Mouse (Mus musculus): ENCODE measurements at regions not wholly inside any gene's neighbourhood (a gene's known extent, or its start where the extent isn't known, plus 50 kb on each side); places are given as distances from the start of the nearest gene placed in this dataset.

GRCm38 (mm10) chr3:103449851-103450250 lies 125.2 kb upstream of the Syt6 start:
- no peak overlapping the region for H3K4me3 ChIP-seq (ENCODE audit: insufficient read depth, low read depth, low read length)
- DNase-seq (ENCODE audit: extremely low read depth, low read depth, low spot score): no peak
- 75% methylated on average over 7 of the region's 7 CpGs for WGBS
- no peak overlapping the region for H3K27ac ChIP-seq (replicated peaks; ENCODE audit: insufficient read depth, low read depth, low read length)
- no peaks in the 10 kb centered on the region for H3K27me3 ChIP-seq (ENCODE audit: control insufficient read depth, insufficient read depth, low read length)
- no peak for TF ChIP-seq POLR2A (IDR thresholded peaks at IDR 0.05; ENCODE audit: extremely low read depth, insufficient read depth, low read length)
- no peak for TF ChIP-seq CTCF (IDR thresholded peaks at IDR 0.05; ENCODE audit: low read depth, low read length)
- no peaks in the 10 kb centered on the region for H3K79me2 ChIP-seq (ENCODE audit: control insufficient read depth, insufficient read depth, low read length)
- H3K9ac ChIP-seq (ENCODE audit: low read depth, low read length): no peak overlapping the region
- H3K4me1 ChIP-seq (ENCODE audit: control insufficient read depth, insufficient read depth, low read length): no peaks in the 10 kb centered on the region
- no peaks in the 10 kb centered on the region for H3K36me3 ChIP-seq (ENCODE audit: control insufficient read depth, insufficient read depth, low read length)

- no peak for DNase-seq (ENCODE audit: extremely low read depth, low read depth, low spot score)
- H3K27me3 ChIP-seq (ENCODE audit: control insufficient read depth, insufficient read depth, low read length): no peaks in the 10 kb centered on the region
- WGBS: 82% methylated on average over 3 of the region's 3 CpGs
- H3K79me2 ChIP-seq (ENCODE audit: control insufficient read depth, insufficient read depth, low read length): no peaks in the 10 kb centered on the region
- H3K27ac ChIP-seq (replicated peaks; ENCODE audit: insufficient read depth, low read depth, low read length): no peak overlapping the region
- no peak for TF ChIP-seq POLR2A (IDR thresholded peaks at IDR 0.05; ENCODE audit: extremely low read depth, insufficient read depth, low read length)
- TF ChIP-seq CTCF (IDR thresholded peaks at IDR 0.05; ENCODE audit: low read depth, low read length): no peak
- H3K4me3 ChIP-seq (ENCODE audit: insufficient read depth, low read depth, low read length): no peak overlapping the region
- H3K9ac ChIP-seq (ENCODE audit: low read depth, low read length): no peak overlapping the region
- H3K4me1 ChIP-seq (ENCODE audit: control insufficient read depth, insufficient read depth, low read length): no peaks in the 10 kb centered on the region
- no peaks in the 10 kb centered on the region for H3K36me3 ChIP-seq (ENCODE audit: control insufficient read depth, insufficient read depth, low read length)
Observed at GRCm38 (mm10) chr3:103451971-103452370, 123.1 kb upstream of the Syt6 start.

- 79% methylated on average over 4 of the region's 4 CpGs for whole genome bisulfite sequencing
- Histone ChIP-seq H3K27me3 (ENCODE audit: control insufficient read depth, insufficient read depth, low read length) (no peaks in the 10 kb centered on the region), H3K27ac (replicated peaks; ENCODE audit: insufficient read depth, low read depth, low read length) (no peak overlapping the region), H3K36me3 (ENCODE audit: control insufficient read depth, insufficient read depth, low read length) (no peaks in the 10 kb centered on the region), H3K4me1 (ENCODE audit: control insufficient read depth, insufficient read depth, low read length) (peaks cover 9% of the 10 kb centered on the region), H3K79me2 (ENCODE audit: control insufficient read depth, insufficient read depth, low read length) (no peaks in the 10 kb centered on the region), H3K4me3 (ENCODE audit: insufficient read depth, low read depth, low read length) (no peak overlapping the region), H3K9ac (ENCODE audit: low read depth, low read length) (no peak overlapping the region)
- TF ChIP-seq POLR2A (IDR thresholded peaks at IDR 0.05; ENCODE audit: extremely low read depth, insufficient read depth, low read length) (no peak), CTCF (IDR thresholded peaks at IDR 0.05; ENCODE audit: low read depth, low read length) (no peak)
- DNase-seq (ENCODE audit: extremely low read depth, low read depth, low spot score): no peak
Observed at GRCm38 (mm10) chr3:103463760-103464159, 111.3 kb upstream of the Syt6 start.

GRCm38 (mm10) chr3:103464181-103464580 lies 110.8 kb upstream of the Syt6 start:
- DNase-seq (ENCODE audit: extremely low read depth, low read depth, low spot score): peak; percentile 48
- Histone ChIP-seq H3K4me3 (ENCODE audit: insufficient read depth, low read depth, low read length) (no peak overlapping the region), H3K27me3 (ENCODE audit: control insufficient read depth, insufficient read depth, low read length) (no peaks in the 10 kb centered on the region), H3K9ac (ENCODE audit: low read depth, low read length) (no peak overlapping the region), H3K79me2 (ENCODE audit: control insufficient read depth, insufficient read depth, low read length) (no peaks in the 10 kb centered on the region), H3K27ac (replicated peaks; ENCODE audit: insufficient read depth, low read depth, low read length) (no peak overlapping the region), H3K4me1 (ENCODE audit: control insufficient read depth, insufficient read depth, low read length) (peaks cover 9% of the 10 kb centered on the region), H3K36me3 (ENCODE audit: control insufficient read depth, insufficient read depth, low read length) (no peaks in the 10 kb centered on the region)
- WGBS: 59% methylated on average over 5 of the region's 5 CpGs
- TF ChIP-seq CTCF (IDR thresholded peaks at IDR 0.05; ENCODE audit: low read depth, low read length) (no peak), POLR2A (IDR thresholded peaks at IDR 0.05; ENCODE audit: extremely low read depth, insufficient read depth, low read length) (no peak)

- peak overlapping the region; percentile 46 for H3K9ac ChIP-seq (ENCODE audit: low read depth, low read length)
- 8% methylated on average over 4 of the region's 4 CpGs for whole genome bisulfite sequencing
- peak; percentile 89 for DNase-seq (ENCODE audit: extremely low read depth, low read depth, low spot score)
- H3K4me3 ChIP-seq (ENCODE audit: insufficient read depth, low read depth, low read length): 0 out of 2 replicates have a peak overlapping the region, but pooled peaks have one; percentile 4
- H3K79me2 ChIP-seq (ENCODE audit: control insufficient read depth, insufficient read depth, low read length): no peaks in the 10 kb centered on the region
- no peaks in the 10 kb centered on the region for H3K27me3 ChIP-seq (ENCODE audit: control insufficient read depth, insufficient read depth, low read length)
- H3K36me3 ChIP-seq (ENCODE audit: control insufficient read depth, insufficient read depth, low read length): no peaks in the 10 kb centered on the region
- H3K27ac ChIP-seq (replicated peaks; ENCODE audit: insufficient read depth, low read depth, low read length): peak overlapping the region; percentile 96
- TF ChIP-seq POLR2A (IDR thresholded peaks at IDR 0.05; ENCODE audit: extremely low read depth, insufficient read depth, low read length): no peak
- TF ChIP-seq CTCF (IDR thresholded peaks at IDR 0.05; ENCODE audit: low read depth, low read length): no peak
- peaks cover 9% of the 10 kb centered on the region for H3K4me1 ChIP-seq (ENCODE audit: control insufficient read depth, insufficient read depth, low read length)
Observed at GRCm38 (mm10) chr3:103464729-103465128, 110.3 kb upstream of the Syt6 start.

GRCm38 (mm10) chr3:103465132-103465690 lies 109.8 kb upstream of the Syt6 start:
- H3K36me3 ChIP-seq (ENCODE audit: control insufficient read depth, insufficient read depth, low read length): no peaks in the 10 kb centered on the region
- H3K4me1 ChIP-seq (ENCODE audit: control insufficient read depth, insufficient read depth, low read length): peaks cover 9% of the 10 kb centered on the region
- TF ChIP-seq POLR2A (IDR thresholded peaks at IDR 0.05; ENCODE audit: extremely low read depth, insufficient read depth, low read length): no peak
- 0 out of 2 replicates have a peak, but pooled peaks have one; percentile 1 for TF ChIP-seq CTCF (IDR thresholded peaks at IDR 0.05; ENCODE audit: low read depth, low read length)
- H3K9ac ChIP-seq (ENCODE audit: low read depth, low read length): peak overlapping the region; percentile 46
- peak overlapping the region; percentile 96 for H3K27ac ChIP-seq (replicated peaks; ENCODE audit: insufficient read depth, low read depth, low read length)
- no peaks in the 10 kb centered on the region for H3K27me3 ChIP-seq (ENCODE audit: control insufficient read depth, insufficient read depth, low read length)
- 20% methylated on average over 7 of the region's 7 CpGs for WGBS
- no peaks in the 10 kb centered on the region for H3K79me2 ChIP-seq (ENCODE audit: control insufficient read depth, insufficient read depth, low read length)
- peak; percentile 89 for DNase-seq (ENCODE audit: extremely low read depth, low read depth, low spot score)
- H3K4me3 ChIP-seq (ENCODE audit: insufficient read depth, low read depth, low read length): 0 out of 2 replicates have a peak overlapping the region, but pooled peaks have one; percentile 4

All from liver, adult 2 months (tissue).